Mouse (Mus musculus) common myeloid progenitor, adult 5-6 weeks (primary cell): ENCODE measurements around the gene Capn5. TPM values are rescaled to one million over a fixed set of nuclear protein-coding genes. Genes with fewer than 3 reads are reported as not detected.

Source experiments
- ATAC-seq: replicated peaks from 2 replicates; pipeline ENCODE4 v1.8.0; 2016; ENCODE audit warnings: low read depth, mild to moderate bottlenecking, moderate TSS enrichment, inconsistent platforms; ENCODE audit not compliant: poor library complexity, severe bottlenecking
- total RNA-seq: library from RNA; stranded (forward); fragments of 200-1000, 187-1606 nt; gene quantifications from 2 replicates; pipeline ENCODE4 v1.2.3, GENCODE M21; 2017

The Capn5 gene
- total RNA-seq, 1 experiment from 2014 or later: 15.1 TPM

GRCm38 (mm10) chr7:98119179-98119960 is 58.7 kb downstream of the Capn5 start, which contains the start of gene Myo7a:
Gene Myo7a, minus strand, starts transcription at chr7:98119524.
- ATAC-seq: no peak

DNA sequence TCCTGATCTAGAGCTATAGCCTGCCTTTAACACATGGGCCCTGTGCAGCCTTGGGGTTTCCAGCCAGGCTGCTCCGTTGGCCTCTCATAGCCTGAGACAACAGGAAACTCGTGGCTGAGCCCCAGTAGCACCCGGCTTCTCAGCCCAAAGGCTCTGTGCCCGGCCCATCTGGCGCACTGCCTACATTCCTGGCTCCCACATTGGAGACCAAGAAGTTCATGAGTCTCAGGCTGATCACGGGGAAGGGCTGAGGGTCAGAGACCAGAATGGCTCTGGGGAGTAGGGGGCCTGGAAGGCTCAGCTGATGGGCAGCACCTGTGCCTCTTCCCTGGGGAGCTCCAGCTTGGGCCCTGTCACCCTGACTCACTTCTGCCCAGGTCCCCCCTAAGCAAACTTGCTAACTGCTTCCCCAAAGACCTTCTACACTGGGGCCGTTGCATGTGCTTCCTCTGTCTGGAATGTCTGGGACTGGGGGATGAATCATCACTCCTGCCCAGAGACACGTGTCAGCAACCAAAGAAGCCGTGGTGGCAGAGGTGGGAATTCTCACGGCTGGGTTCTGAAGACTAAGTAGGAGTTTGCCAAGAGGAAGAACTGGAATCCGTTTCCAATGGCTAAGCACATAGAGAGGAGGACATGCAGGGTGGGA is 60.9 kb downstream of the Capn5 start:
- 0 out of 2 replicates have a peak, but pooled peaks have one; percentile 19 for ATAC-seq

DNA sequence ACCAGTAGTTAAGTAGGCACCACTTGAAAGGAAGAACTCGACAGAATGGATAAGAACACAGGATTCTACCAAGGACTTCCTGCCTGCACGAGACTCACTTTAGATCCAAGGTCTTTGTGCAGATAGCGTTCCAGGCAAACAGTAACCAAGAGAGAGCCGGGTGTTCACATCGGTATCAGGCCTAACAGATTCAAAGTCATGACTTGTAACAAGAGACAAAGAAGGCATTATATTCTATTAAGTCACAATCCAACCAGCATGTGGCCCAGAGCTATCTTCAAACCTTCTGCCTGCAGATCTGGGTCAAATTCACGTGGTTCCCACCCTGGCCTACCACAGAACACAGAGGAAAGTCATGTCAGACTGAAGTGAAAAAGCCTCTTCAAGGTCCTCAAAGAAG is 63.4 kb downstream of the Capn5 start:
- ATAC-seq: no peak

DNA sequence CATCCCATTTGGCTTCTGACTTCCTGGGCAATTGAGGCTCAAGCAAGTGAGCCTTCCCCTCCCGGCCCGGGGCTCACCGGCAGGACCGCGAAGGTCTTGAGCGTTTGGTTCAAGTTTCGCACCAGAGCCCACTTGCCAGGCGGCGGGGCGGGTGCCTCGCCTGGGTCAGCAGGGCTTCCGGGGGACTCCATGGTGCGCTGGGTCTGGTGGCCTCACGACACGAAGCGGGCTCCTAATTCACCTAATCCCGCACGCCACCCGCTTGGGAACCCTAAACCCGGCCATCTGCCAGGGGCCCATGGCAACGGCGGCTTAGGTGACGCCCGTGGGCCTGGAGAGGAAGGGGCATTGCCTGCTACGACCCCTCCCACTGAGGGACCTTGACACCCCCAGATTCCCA is 66.8 kb downstream of the Capn5 start:
- no peak for ATAC-seq

DNA sequence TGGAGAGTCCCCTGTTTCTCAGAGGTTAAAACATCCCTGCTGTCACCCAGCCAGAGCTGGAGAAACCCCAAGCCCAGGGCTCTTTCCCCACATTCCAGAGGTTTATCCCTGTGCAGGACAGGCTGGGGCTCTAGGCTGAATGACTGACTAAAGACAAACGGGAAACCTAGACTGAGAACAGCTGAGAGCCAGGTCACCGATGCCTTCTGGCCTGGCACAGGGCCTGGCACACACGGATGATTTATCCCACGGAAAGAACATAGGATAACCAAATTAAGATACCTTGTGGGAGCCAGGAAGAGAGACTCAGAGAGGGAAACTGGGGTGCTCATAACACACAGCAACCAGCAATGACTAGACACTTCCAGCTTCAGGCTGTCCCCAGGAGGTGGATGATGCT is 68.3 kb downstream of the Capn5 start:
- no peak for ATAC-seq

- ATAC-seq: peak; percentile 43
Measured at GRCm38 (mm10) chr7:98108636-98109430, 69.2 kb downstream of the Capn5 start.

DNA sequence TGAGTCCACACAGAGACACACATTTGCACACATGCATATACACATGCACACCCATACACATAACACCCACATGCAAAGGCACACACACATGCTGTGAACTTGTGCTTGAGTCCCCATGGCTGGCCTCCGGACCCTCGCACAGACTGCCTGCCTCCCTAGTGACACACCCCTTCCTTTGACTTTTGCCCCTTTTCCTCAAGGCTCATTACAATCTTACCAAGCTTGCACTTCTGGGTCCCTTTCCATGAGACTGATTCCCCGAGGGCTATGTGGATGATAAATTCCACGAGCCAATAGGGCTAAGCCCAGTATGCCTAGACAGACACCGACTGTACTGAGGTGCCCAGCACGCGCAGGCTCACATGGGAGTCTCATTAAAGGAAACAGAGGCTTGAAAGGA is 71.8 kb downstream of the Capn5 start:
- no peak for ATAC-seq

DNA sequence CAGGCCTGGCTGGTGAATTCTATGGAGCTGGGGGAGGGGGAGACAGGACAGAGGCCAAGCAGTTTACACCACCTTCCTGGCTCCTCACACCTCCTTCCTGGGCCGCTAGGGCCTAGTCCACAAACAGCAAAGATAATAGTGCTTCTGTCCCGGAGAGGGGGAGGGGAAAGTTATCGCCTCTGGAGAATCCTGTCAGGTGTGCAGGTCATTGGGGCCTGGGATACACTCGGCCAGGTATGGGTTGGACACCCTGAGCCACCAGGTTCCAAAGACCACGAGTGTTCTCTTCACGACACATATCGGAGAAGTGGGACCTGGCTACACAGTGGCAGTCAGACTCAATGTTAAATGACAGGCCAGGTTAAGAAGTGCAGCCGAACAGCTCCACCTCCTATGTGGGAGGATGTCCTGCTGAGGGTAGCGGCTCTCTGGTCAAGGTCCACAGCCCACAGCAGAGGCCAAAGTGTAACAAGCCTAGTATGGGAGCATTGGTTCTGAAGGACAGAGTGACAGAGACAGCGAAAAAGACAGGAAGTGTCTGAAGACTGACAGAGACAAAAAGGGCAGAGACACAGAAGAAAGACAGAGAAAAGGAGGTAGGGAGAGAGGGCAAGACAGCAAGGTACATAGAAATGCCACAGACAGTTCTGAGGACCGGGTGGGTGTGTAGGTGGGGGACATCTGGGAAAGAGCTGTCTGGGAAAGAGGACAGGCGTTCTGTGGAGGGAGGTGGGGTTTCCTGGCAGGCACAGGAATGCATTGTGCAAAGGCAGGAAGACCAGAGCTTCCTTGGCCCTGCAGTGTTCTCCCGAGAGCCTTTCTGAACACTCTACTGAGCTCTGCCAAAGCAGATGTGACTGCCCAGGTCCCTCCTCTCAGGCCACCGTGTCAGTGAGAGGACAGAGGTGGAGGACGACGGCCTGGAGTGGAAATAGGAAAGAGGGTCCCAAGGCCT is 73.3 kb downstream of the Capn5 start:
- no peak for ATAC-seq

- no peak for ATAC-seq
Measured at GRCm38 (mm10) chr7:98103942-98104292, 74.2 kb downstream of the Capn5 start.

- ATAC-seq: peak; percentile 87
Measured at GRCm38 (mm10) chr7:98103002-98103941, 74.8 kb downstream of the Capn5 start.

DNA sequence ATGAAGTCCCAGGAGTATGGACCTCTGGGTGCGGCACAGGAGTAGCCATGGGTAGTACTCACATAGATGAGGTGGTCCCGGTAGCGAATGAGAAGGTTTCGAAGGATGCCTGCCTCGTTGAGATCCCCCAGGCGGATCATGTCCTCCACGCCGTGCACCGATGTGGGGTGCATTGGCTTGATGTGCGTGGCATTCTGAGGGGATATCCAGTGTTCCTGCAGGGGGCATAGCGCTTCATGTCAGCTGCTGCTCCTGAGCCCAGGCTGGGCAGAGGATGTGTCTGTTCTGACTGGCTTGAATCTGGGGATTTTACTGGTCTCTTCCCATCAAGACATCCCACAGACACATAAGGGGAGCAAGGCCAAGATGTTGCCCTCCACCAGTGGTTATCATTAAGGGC is 75.6 kb downstream of the Capn5 start:
- no peak for ATAC-seq

- no peak for ATAC-seq
Measured at GRCm38 (mm10) chr7:98097557-98097956, 80.5 kb downstream of the Capn5 start.

GRCm38 (mm10) chr7:98095852-98096251 is 82.2 kb downstream of the Capn5 start:
- peak; percentile 63 for ATAC-seq

DNA sequence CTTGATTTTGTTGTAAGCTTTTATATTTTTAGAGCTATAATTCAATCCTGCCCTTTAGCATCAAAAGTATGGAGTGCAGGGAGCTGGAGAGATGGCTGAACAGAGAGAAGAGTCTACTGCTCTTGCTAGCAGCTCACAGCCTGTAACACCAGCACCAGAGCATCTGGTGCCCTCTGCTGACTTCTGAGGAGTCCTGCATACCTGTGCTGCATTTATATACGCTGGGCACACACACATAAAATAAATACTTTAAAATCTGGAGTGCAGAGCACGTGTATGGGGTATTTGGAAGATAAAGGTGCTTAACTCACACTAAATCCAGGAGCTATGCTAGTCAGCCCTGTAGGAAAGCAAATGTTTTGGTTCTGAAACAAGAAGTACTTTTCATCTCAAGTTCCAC is 91.7 kb downstream of the Capn5 start:
- peak; percentile 50; the same call in 1 of the 2 replicates for ATAC-seq

DNA sequence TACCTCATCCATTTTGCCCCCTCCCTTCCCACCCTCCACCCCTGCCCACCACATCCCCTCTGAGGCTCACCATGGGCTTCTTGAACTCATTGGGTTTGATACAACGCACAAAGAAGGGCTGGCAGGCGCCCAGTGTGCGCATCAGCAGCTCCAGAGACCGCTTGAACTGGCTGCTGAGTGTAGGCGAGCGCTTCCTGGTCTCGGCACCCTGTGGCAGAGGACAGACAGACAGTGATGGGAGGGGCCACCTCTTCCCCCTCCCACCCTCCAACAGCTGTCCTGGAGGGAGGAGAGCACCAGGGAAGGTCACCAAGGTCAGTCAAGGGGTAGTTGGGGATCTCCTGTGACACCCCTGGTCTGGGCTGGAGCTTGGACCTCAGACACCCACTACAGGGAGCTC is 92.8 kb downstream of the Capn5 start:
- ATAC-seq: peak; percentile 45

DNA sequence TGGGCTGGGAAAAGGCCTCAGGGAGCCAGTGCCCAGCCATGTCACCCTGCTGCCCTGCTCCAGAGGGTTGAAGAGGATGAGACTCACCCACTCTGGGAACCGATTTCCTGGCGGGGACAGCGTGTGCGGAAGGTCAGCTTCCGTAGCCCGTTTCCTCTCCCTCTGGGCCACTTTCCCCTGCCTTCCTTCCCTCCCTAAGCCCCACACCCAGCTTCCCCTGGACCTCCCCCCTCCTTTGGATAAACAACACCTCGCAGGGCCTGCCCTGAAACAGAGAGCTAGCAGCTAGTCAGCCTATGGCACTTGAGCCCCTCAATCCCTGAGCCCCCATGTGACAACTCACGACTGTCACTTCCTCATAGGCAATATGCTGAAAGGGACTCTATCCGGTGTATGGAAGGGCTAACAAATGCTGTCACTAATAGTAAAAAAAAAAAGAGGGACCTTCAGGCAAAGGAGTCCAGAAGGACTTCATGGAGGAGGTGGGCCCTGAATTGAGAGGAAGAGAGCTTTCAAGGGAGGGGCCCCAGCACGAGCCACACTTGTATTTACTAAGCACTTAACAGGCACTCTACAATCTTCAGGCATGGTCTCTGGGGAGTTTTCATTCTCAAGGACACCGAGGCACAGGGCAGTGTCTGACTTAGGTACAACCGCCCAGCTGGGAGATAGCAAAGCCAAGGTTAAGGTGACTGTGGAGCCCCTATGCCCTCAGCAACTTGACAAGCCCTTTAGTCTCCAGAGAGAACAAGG is 93.4 kb downstream of the Capn5 start:
- ATAC-seq: peak; percentile 35

DNA sequence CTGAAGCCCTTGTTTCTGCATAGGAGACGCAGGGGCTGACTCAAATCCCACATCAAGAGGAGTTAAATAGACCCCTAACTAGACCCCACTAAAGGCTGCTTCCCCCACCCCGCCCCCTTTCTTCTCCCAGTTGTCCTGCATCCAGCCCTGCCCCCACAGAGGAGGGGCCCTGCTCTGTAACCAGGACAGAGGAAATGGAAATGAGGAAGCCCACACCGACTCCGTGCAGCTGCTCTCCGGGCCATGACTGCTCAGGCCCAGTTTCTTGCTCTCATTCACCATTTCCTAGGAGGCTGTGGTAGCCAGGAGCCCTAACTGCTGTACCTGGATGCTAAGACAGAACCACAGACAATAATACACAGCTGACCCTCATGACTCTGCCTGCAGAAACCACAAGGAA is 95.7 kb downstream of the Capn5 start:
- ATAC-seq: peak; percentile 54

- ATAC-seq: peak; percentile 20
Measured at GRCm38 (mm10) chr7:98077453-98077852, 100.6 kb downstream of the Capn5 start.
